Mouse (Mus musculus) small intestine, adult 2 months (tissue): ENCODE measurements around the gene March1.

Source experiments
- CTCF ChIP-seq: fragments of 200-500 bp; IDR thresholded peaks from 2 replicates; pipeline ENCODE4 v1.5.1; 2012; ENCODE audit warnings: low read depth, mild to moderate bottlenecking, control low read depth, inconsistent platforms, low read length, moderate library complexity, mixed read lengths; ENCODE audit not compliant: insufficient replicate concordance, insufficient read length; ENCODE audit errors: extremely low read depth
- POLR2A ChIP-seq: fragments of 200-500 bp; IDR thresholded peaks from 2 replicates; pipeline ENCODE4 v1.6.1; 2012; ENCODE audit warnings: low read depth, mild to moderate bottlenecking, control low read depth, inconsistent platforms, low read length, moderate library complexity

DNA sequence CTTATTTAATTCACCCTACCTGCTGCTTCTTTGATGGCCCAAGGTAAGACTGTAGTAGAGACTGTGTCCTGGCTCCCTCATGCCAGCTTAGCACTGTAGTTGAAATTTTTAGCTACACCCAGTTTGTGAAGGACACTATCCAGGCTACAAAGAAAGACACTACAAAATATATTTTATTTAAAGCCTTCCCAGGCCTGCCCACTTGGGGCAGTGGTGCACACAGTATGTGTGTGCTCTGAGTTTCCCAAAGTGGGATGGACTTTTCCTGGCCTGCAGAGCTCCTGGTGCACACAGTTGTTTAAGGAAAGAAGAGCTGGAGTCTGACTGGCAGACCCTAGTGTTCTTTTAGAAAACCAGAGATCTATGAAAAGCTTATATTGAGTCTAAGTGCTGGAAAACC lies 839.4 kb downstream of the March1 start:
- TF ChIP-seq CTCF (peak; percentile 22; the same call in 1 of the 2 replicates), POLR2A (no peak)
